Mouse (Mus musculus) intestine, postnatal 0 days (tissue): ENCODE results near the gene N6amt1. TPM values are rescaled to one million over a fixed set of nuclear protein-coding genes. Genes with fewer than 3 reads are reported as not detected.

Experiments used
- ATAC-seq: fragments of 200-750 bp; cut with Nextera tagmentation; 2 replicates; pipeline ENCODE4 v1.8.0; 2017; ENCODE audit warnings: mild to moderate bottlenecking, moderate TSS enrichment, moderate library complexity
- H3K27ac ChIP-seq: fragments of 300-500 bp; sonication (generic); 2 replicates; pipeline ENCODE4 v1.5.1; 2014; ENCODE audit warnings: mild to moderate bottlenecking, low read depth, low read length, moderate library complexity
- H3K27me3 ChIP-seq: fragments of 300-500 bp; sonication (generic); replicated peaks from 2 replicates; pipeline ENCODE4 v1.6.1; 2014; ENCODE audit warnings: low read length, mixed read lengths; ENCODE audit not compliant: control insufficient read depth, insufficient read depth
- H3K36me3 ChIP-seq: fragments of 300-500 bp; sonication (generic); 2 replicates; pipeline ENCODE4 v1.6.1; 2014; ENCODE audit warnings: mild to moderate bottlenecking, moderate library complexity; ENCODE audit not compliant: control insufficient read depth, insufficient read depth
- H3K4me1 ChIP-seq: fragments of 300-500 bp; sonication (generic); replicated peaks from 2 replicates; pipeline ENCODE4 v1.6.1; 2014; ENCODE audit warnings: antibody characterized with exemption, low read length, mixed read lengths; ENCODE audit not compliant: control insufficient read depth, insufficient read depth
- H3K4me2 ChIP-seq: fragments of 300-500 bp; sonication (generic); replicated peaks from 2 replicates; pipeline ENCODE4 v1.6.1; 2014; ENCODE audit warnings: low read depth, mild to moderate bottlenecking, moderate library complexity
- H3K4me3 ChIP-seq: fragments of 300-500 bp; sonication (generic); 2 replicates; pipeline ENCODE4 v1.5.1; 2014; ENCODE audit warnings: low read depth, low read length
- H3K9ac ChIP-seq: fragments of 300-500 bp; sonication (generic); 2 replicates; pipeline ENCODE4 v1.6.1; 2014; ENCODE audit warnings: mild to moderate bottlenecking, low read depth, low read length
- H3K9me3 ChIP-seq: fragments of 300-500 bp; sonication (generic); 2 replicates; pipeline ENCODE4 v1.6.1; 2016; ENCODE audit warnings: mixed run types; ENCODE audit not compliant: control insufficient read depth
- CTCF ChIP-seq: sonication (generic); IDR thresholded peaks from 2 replicates; pipeline ENCODE4 v1.5.1; 2016; ENCODE audit warnings: low read depth, mild to moderate bottlenecking, control low read depth, antibody characterized with exemption, moderate library complexity
- WGBS: fragments of 180-500 bp; shearing (Covaris S2); extraction: QIAGEN DNeasy Blood & Tissue Kit; methylation state at CpG from one replicate; pipeline ENCODE4 v1.1.7; 2014; 5-methylcytosine and 5-hydroxymethylcytosine counted together
- polyA plus RNA-seq: library from polyadenylated mRNA; unstranded; fragments of >200 nt; fragmentation: Nextera tagmentation; extraction: Ambion mirVana; gene quantifications from 2 replicates; pipeline ENCODE4 v1.2.1, GENCODE M21; 2015

The N6amt1 gene
- polyA plus RNA-seq, 1 experiment from 2014 or later, result 16.8 TPM

DNA sequence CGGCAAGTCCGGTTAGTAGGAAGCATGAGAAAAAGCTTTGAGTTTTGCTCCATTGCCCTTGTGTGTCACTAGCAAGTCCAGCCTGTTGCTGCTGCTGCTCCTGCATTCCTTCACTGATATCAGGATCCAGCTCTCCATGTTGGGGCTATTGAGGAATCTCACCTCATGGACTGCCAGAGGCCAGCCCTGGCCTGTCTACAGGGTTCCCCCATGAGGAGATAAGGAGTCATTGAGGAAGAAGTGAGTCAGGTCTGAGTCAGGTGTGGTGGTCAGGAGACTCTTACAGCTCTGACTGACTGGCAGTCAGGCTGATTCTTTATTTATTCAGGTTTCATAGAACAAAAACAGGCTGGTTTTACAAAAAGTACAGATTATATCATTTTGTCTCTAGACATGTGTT, 5.9 kb upstream of the N6amt1 start:
- Histone ChIP-seq H3K9ac (no peak overlapping the region), H3K4me2 (no peak overlapping the region), H3K4me1 (no peaks in the 10 kb centered on the region), H3K27ac (no peak overlapping the region), H3K36me3 (no peaks in the 10 kb centered on the region), H3K9me3 (no peaks in the 10 kb centered on the region), H3K27me3 (no peaks in the 10 kb centered on the region), H3K4me3 (no peak overlapping the region)
- peak; percentile 98 for ATAC-seq
- WGBS, result 81% methylated on average over 2 of the region's 2 CpGs
- peak; percentile 38; the same call in 1 of the 2 replicates for TF ChIP-seq CTCF

DNA sequence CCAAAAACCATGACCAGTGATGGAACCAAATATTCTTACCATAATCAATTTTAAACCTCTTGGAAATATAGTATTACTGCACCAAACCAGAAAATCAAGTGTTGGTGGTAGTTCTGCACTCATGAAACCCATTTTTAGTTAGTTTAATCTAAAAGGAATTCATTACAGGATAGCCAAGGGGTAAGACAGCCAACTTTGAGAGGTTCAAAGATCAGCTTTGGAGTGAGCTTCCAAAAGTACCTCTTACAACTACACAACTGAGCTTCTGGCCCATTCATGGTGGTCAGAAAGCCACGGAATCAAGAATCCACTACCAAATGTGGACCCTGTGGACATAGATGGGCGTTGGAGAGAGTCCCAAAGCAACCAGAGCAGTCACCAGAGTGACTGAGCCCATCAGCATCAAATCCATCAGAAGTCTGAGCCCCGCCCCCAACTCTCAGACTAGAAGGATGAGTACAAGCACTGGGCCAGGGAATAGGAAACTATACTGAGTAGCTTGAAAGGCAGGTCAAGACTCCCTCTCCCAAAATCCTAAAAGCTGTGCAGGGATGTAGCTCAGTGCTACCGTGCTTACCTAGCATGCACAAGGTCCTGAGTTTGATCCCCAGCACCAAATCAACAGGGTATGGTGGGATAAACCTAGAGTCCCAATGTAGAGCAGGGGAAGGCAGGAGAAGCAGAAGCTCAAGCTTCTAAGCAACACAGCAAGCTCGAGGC, 2.4 kb upstream of the N6amt1 start:
- no peaks in the 10 kb centered on the region for H3K9me3 ChIP-seq
- H3K4me2 ChIP-seq, result no peak overlapping the region
- no peaks in the 10 kb centered on the region for H3K4me1 ChIP-seq
- ATAC-seq, result no peak
- no peaks in the 10 kb centered on the region for H3K27me3 ChIP-seq
- H3K27ac ChIP-seq, result no peak overlapping the region
- H3K4me3 ChIP-seq, result no peak overlapping the region
- H3K36me3 ChIP-seq, result 0 out of 2 replicates have a peak, but pooled peaks cover 4% of the 10 kb centered on the region
- WGBS, result 80% methylated on average over 5 of the region's 5 CpGs
- H3K9ac ChIP-seq, result no peak overlapping the region
- no peak for TF ChIP-seq CTCF

DNA sequence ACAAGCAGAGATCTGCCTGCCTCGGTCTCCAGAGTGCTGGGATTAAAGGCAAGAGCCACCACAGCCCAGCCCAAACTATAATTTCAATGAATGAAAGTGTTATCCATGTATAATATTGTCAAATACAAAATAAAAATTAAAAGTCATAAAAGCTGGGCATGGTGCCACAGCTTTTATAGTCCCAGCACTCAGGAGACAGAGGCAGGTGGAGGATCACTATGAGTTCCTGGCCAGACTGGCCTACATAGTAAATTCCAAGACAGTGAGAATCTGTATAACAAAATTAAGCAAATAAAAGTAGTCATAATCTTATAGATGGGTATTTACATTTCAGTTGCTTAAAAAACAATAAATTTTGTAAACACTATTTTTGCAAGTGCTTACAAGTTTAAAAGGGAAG, 380 bp upstream of the N6amt1 start:
- ATAC-seq, result no peak
- H3K27me3 ChIP-seq, result no peaks in the 10 kb centered on the region
- H3K4me1 ChIP-seq, result no peaks in the 10 kb centered on the region
- TF ChIP-seq CTCF, result no peak
- no peak overlapping the region for H3K9ac ChIP-seq
- H3K4me3 ChIP-seq, result no peak overlapping the region; the same call in 1 of the 2 replicates
- H3K36me3 ChIP-seq, result peaks cover 10% of the 10 kb centered on the region
- 100% methylated on average over 1 of the region's 1 CpGs for WGBS
- peak overlapping the region; percentile 63 for H3K4me2 ChIP-seq
- H3K9me3 ChIP-seq, result no peaks in the 10 kb centered on the region
- no peak overlapping the region for H3K27ac ChIP-seq

DNA sequence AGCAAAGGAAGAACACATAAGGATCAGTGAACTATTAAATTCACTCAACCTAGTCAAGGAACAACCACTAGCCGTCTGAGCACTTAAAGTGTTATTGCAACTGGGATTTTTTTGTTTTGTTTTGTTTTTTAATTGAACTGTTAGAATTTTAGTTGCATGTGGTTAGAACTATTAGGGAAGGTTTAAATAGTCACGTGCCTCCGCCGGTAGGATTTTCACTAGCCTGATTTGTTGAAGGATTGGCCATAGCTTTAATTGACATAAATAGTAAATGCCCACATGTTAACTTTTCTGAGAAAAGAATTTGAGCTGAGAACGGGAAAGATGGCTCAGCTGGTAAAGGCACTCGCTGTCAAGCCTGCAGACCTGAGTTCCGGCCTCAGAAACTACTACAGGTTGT, 763 bp downstream of the N6amt1 start:
- peak overlapping the region; percentile 63 for H3K4me2 ChIP-seq
- no peak for TF ChIP-seq CTCF
- no peaks in the 10 kb centered on the region for H3K4me1 ChIP-seq
- no peak overlapping the region for H3K9ac ChIP-seq
- H3K27ac ChIP-seq, result no peak overlapping the region
- 76% methylated on average over 7 of the region's 7 CpGs for WGBS
- H3K36me3 ChIP-seq, result peaks cover 18% of the 10 kb centered on the region
- ATAC-seq, result no peak
- no peaks in the 10 kb centered on the region for H3K27me3 ChIP-seq
- H3K4me3 ChIP-seq, result peak overlapping the region; percentile 77
- no peaks in the 10 kb centered on the region for H3K9me3 ChIP-seq

DNA sequence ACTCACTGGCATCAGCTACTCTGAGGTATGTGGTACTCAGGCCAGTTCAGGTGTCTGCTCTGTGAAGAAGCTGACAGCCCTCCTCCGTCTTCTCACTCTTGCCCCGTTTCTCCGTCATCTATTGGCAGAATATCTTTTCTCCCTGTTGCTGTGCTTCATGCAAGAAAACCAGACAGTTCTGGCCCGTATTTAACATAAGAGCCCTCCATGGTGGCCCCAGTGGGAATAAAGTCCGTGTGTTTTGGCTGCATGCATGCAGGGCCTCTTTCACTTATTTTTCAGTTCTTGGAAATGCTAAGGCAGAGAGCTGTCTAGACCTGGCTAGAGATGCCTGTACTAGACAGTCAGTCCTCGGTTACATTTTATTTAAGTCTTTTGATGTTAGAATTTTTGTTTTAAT, 6.1 kb downstream of the N6amt1 start:
- H3K36me3 ChIP-seq, result peaks cover 36% of the 10 kb centered on the region
- no peak overlapping the region for H3K27ac ChIP-seq
- WGBS, result 90% methylated on average over 6 of the region's 6 CpGs
- no peaks in the 10 kb centered on the region for H3K27me3 ChIP-seq
- no peaks in the 10 kb centered on the region for H3K9me3 ChIP-seq
- no peak overlapping the region for H3K4me2 ChIP-seq
- ATAC-seq, result no peak
- H3K4me1 ChIP-seq, result no peaks in the 10 kb centered on the region
- H3K4me3 ChIP-seq, result no peak overlapping the region
- no peak overlapping the region for H3K9ac ChIP-seq
- no peak for TF ChIP-seq CTCF

DNA sequence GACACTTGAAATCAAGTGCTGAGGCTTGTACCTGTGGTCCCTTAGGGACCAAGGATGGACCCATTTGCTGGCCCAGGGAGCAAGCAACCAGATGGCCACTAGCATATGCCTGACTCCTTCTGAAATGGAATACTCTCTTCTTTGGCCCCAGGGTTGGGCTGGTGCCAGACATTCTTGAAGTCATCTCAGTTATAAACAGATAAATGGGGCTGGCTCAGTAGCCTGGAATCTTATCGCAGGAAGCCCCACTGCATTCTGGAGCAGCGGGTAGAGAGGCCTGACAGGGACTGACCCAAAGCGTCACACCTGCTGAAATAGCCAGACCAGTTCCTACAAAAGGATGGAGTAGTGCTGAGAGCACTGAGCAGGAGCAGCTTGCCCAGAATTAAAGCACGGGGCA, 10.2 kb downstream of the N6amt1 start:
- no peak for TF ChIP-seq CTCF
- peaks cover 30% of the 10 kb centered on the region; the same call in 1 of the 2 replicates for H3K36me3 ChIP-seq

DNA sequence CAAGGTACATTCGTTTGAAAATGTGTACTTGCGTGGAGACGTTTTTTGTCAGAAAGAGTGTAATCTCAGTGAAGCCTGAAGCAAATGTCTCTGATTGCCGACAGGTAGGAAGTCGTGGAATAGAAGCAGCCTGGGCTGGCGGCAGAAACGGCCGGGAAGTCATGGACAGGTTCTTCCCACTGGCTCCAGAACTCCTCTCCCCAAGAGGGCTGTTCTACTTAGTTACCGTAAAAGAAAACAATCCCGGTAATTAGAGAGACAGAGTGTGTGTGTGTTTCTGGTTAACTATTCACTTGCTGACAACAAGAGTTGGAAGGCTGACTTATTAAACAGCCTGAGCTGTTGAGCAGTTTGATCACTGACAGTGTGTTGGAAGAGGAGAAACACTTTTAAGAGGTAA, 12.1 kb downstream of the N6amt1 start:
- WGBS, result 56% methylated on average over 10 of the region's 10 CpGs
- no peak overlapping the region for H3K4me2 ChIP-seq
- ATAC-seq, result no peak
- no peaks in the 10 kb centered on the region for H3K4me1 ChIP-seq
- H3K36me3 ChIP-seq, result peaks cover 28% of the 10 kb centered on the region; the same call in 1 of the 2 replicates
- H3K9ac ChIP-seq, result no peak overlapping the region
- H3K27ac ChIP-seq, result no peak overlapping the region
- H3K4me3 ChIP-seq, result no peak overlapping the region
- no peak for TF ChIP-seq CTCF
- no peaks in the 10 kb centered on the region for H3K9me3 ChIP-seq
- no peaks in the 10 kb centered on the region for H3K27me3 ChIP-seq

More for the DNA sequence above, 10.2 kb downstream of the N6amt1 start:
- H3K9me3 ChIP-seq, result no peaks in the 10 kb centered on the region
- no peak overlapping the region for H3K4me3 ChIP-seq
- H3K27me3 ChIP-seq, result no peaks in the 10 kb centered on the region
- ATAC-seq, result no peak
- no peak overlapping the region for H3K27ac ChIP-seq
- WGBS, result 63% methylated on average over 4 of the region's 4 CpGs
- no peaks in the 10 kb centered on the region for H3K4me1 ChIP-seq
- H3K9ac ChIP-seq, result no peak overlapping the region
- no peak overlapping the region for H3K4me2 ChIP-seq
